Mouse (Mus musculus) midbrain, embryonic 12.5 days (tissue): ENCODE data around the gene Commd1. TPM values are rescaled to one million over a fixed set of nuclear protein-coding genes. Genes with fewer than 3 reads are reported as not detected.
A peak's percentile ranks its signal among the peaks of the same experiment; 100 is the strongest.

ENCODE experiments used
- ATAC-seq: fragments of 200-750 bp; cut with Nextera tagmentation; 2 replicates; pipeline ENCODE4 v1.8.0; 2017; ENCODE audit warnings: low read depth, moderate TSS enrichment, moderate library complexity; ENCODE audit not compliant: low FRiP score
- H3K27ac ChIP-seq: fragments of 300-500 bp; sonication (generic); replicated peaks from 2 replicates; pipeline ENCODE4 v1.5.1; 2016; ENCODE audit warnings: mild to moderate bottlenecking
- H3K27me3 ChIP-seq: fragments of 300-500 bp; sonication (generic); 2 replicates; pipeline ENCODE4 v1.6.1; 2016; ENCODE audit warnings: mild to moderate bottlenecking
- H3K36me3 ChIP-seq: fragments of 300-500 bp; sonication (generic); 2 replicates; pipeline ENCODE4 v1.6.1; 2016
- H3K4me1 ChIP-seq: fragments of 300-500 bp; sonication (generic); 2 replicates; pipeline ENCODE4 v1.6.1; 2016
- H3K4me2 ChIP-seq: fragments of 300-500 bp; sonication (generic); replicated peaks from 2 replicates; pipeline ENCODE4 v1.6.1; 2016; ENCODE audit warnings: mild to moderate bottlenecking, moderate library complexity
- H3K4me3 ChIP-seq: fragments of 300-500 bp; sonication (generic); 2 replicates; pipeline ENCODE4 v1.5.1; 2016; ENCODE audit warnings: mild to moderate bottlenecking
- H3K9ac ChIP-seq: fragments of 300-500 bp; sonication (generic); replicated peaks from 2 replicates; pipeline ENCODE4 v1.6.1; 2016; ENCODE audit warnings: mild to moderate bottlenecking, moderate library complexity
- H3K9me3 ChIP-seq: fragments of 300-500 bp; sonication (generic); 2 replicates; pipeline ENCODE4 v1.6.1; 2016; ENCODE audit warnings: mild to moderate bottlenecking
- WGBS: fragments of 180-500 bp; shearing (Covaris S2); methylation state at CpG from one replicate; pipeline ENCODE4 v1.1.7; 2016; 5-methylcytosine and 5-hydroxymethylcytosine counted together
- polyA plus RNA-seq: library from polyadenylated mRNA; unstranded; fragments of >200 nt; fragmentation: Nextera tagmentation; extraction: Ambion mirVana; gene quantifications from 2 replicates; pipeline ENCODE4 v1.2.1, GENCODE M21; 2016

Commd1 gene
- polyA plus RNA-seq, 1 experiment from 2014 or later: 349 TPM

DNA sequence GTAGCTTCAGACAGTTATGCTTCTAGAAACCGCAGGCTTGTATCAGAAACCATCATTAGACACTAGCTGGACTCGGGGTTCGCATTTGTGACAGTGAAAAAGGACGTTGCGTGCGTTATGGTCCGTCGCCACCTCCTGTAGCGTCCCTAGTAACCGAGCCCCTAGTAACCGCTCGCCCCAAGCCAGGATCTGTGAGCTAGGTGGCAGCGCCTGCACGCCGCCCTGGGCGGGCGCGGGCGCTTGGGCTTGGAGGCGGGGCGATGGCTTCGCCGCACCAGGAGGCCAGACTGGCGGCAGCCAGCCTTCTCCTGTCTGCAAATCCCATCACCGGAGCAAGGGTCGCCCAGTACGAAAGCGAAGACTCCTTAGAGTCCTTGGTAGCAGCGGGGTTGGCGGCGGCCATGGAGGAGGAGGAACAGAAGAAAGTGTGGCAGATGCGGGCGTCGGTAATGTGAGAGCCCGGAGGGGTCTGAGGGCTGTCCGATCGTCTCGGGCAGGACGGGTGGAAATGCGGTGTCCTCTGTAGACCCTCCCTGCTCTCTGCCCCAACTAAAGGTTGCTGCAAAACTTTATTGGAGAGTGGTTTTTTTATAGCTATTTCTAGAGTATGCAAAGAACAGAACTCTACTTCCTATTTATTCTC lies 26.1 kb upstream of the Commd1 start:
- under 1% methylated on average over 40 of the region's 40 CpGs for WGBS
- no peaks in the 10 kb centered on the region for H3K9me3 ChIP-seq
- peak overlapping the region; percentile 66 for H3K9ac ChIP-seq
- ATAC-seq: peak; percentile 97
- H3K36me3 ChIP-seq: peaks cover 16% of the 10 kb centered on the region
- H3K4me3 ChIP-seq: peak overlapping the region; percentile 49
- H3K27ac ChIP-seq: peak overlapping the region; percentile 95
- H3K4me2 ChIP-seq: peak overlapping the region; percentile 68
- no peaks in the 10 kb centered on the region for H3K27me3 ChIP-seq
- peaks cover 4% of the 10 kb centered on the region; the same call in 1 of the 2 replicates for H3K4me1 ChIP-seq

DNA sequence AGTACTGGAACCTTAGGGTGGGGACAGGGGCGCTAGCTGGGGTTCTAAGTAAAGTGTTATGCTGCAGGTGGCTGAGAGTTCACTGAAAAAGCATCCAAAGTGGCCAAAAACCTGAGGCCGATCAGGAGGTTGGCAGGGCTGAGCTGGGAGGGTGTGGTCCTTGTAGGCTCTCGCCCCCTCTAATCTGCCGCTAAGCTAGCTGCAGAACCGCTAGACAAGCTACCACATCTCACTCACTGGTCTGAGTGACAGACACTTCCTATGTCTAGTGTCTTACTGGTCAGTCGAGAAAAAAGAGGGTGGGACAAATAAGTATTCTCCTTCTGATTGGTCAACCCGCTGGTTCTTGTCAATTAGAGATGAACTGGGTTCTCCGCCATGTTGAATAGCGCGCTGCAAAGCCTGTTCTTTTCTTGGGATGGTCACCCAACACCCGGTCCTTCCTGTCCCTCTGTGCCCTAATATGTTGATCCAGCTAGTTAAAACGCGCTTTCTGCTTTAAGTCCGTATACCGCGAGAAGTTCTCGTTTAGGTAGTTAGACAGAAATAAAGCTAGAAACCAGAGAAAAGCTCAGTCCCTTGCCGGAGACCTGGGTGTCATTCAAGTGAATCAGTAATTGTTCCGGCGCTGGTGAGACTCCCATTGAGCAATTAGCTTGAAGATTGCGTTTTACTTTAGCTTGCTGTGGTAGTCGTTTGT lies 25.4 kb upstream of the Commd1 start, which contains the start of gene Fam161a:
Gene Fam161a (plus strand): TSS at position 51 of the 700 bp plus-strand sequence.
- H3K4me1 ChIP-seq: peaks cover 4% of the 10 kb centered on the region; the same call in 1 of the 2 replicates
- under 1% methylated on average over 22 of the region's 22 CpGs for WGBS

DNA sequence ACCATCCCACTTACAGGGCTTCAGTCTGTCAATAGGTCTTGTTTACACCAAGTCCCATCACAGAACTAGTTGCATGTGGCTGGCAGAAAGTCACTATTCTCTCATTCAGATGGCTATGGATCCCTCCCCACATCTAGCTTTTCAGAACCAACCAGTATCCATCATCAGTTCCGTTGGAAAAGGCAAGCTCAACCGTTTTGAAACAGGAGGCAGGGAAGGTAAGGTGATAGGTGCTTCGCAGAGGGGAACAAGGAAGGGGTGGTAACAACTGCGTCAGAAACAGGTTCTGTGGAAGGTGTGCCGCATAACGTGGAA lies 24.9 kb upstream of the Commd1 start:
- Histone ChIP-seq H3K4me3 (peak overlapping the region; percentile 49), H3K4me1 (peaks cover 4% of the 10 kb centered on the region; the same call in 1 of the 2 replicates), H3K27ac (peak overlapping the region; percentile 95), H3K9me3 (no peaks in the 10 kb centered on the region), H3K27me3 (no peaks in the 10 kb centered on the region), H3K4me2 (peak overlapping the region; percentile 68), H3K9ac (peak overlapping the region; percentile 44), H3K36me3 (peaks cover 23% of the 10 kb centered on the region)
- WGBS: 9% methylated on average over 6 of the region's 6 CpGs
- ATAC-seq: peak; percentile 17; the same call in 1 of the 2 replicates

More for the DNA sequence above, 25.4 kb upstream of the Commd1 start, which contains the start of gene Fam161a:
- Histone ChIP-seq H3K27ac (peak within 1 kb of the TSS; percentile 95), H3K36me3 (peaks cover 18% of the 10 kb centered on the region), H3K4me2 (peak within 1 kb of the TSS; percentile 68), H3K27me3 (no peaks in the 10 kb centered on the region), H3K9me3 (no peaks in the 10 kb centered on the region), H3K9ac (peak within 1 kb of the TSS; percentile 66), H3K4me3 (peak within 1 kb of the TSS; percentile 49)
- ATAC-seq: peak; percentile 91

DNA sequence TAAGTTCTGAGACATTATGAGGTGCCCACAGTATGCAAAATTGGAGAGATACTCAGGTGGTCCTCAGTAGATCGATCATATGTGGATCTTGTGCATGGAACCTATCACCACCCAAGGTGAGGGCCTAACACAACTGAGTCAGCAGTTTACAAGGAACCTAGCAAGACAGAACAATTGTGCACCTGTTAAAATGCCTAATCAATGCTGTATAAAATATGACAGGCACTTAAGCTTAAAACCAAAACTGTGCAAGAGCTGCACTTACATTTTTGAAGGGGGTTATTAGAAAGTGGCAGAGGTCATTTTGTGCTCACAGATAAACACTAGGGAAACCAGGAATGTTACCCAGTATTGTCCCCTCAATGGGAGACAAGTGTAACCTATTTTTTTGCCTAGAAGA lies 23.1 kb upstream of the Commd1 start:
- no peak overlapping the region for H3K4me2 ChIP-seq
- ATAC-seq: no peak
- peaks cover 4% of the 10 kb centered on the region; the same call in 1 of the 2 replicates for H3K4me1 ChIP-seq
- 93% methylated on average over 1 of the region's 1 CpGs for WGBS
- no peak overlapping the region for H3K27ac ChIP-seq
- H3K4me3 ChIP-seq: no peak overlapping the region
- H3K9me3 ChIP-seq: no peaks in the 10 kb centered on the region
- H3K36me3 ChIP-seq: peaks cover 38% of the 10 kb centered on the region
- no peak overlapping the region for H3K9ac ChIP-seq
- no peaks in the 10 kb centered on the region for H3K27me3 ChIP-seq

DNA sequence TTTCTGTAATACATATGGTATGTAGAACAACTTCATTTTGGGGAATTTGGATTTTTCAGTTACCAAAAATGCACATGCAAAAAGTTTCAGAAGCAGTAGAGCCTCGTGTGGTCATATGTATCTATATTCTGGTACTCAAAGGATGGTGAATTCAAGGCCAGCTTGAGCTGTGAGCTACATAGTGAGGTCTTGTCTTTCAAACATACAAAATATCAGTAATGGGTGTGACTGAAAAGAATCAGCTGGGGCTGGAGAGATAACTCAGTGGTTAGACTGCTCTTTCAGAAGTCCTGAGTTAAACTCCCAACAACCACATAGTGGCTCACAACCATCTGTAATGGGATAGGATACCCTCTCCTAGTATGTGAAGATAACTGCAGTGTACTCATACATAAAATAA lies 16.1 kb upstream of the Commd1 start:
- Histone ChIP-seq H3K36me3 (peaks cover 82% of the 10 kb centered on the region), H3K4me2 (no peak overlapping the region), H3K27me3 (no peaks in the 10 kb centered on the region), H3K4me1 (no peaks in the 10 kb centered on the region), H3K9me3 (no peaks in the 10 kb centered on the region), H3K9ac (no peak overlapping the region), H3K4me3 (no peak overlapping the region), H3K27ac (no peak overlapping the region)
- no peak for ATAC-seq
- 92% methylated on average over 1 of the region's 1 CpGs for WGBS

DNA sequence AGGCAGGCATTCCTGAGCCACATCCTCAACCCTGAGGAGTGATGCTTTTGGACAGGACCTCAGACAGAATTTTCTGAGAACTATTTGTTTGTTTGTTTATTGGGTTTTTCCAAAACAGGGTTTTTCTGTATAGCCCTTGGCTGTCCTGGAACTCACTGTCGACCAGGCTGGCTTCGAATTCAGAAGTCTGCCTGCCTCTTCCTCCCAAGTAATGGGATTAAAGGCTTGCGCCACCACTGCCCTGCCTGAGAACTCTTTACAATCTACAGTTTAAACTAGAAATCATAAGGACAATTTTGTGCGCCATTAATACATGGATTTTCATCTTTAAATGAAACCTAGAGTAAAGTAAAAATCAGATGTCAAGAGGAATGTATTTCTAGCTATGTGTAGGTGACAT lies 13.3 kb upstream of the Commd1 start:
- Histone ChIP-seq H3K27ac (no peak overlapping the region), H3K4me3 (no peak overlapping the region), H3K9me3 (no peaks in the 10 kb centered on the region), H3K36me3 (peaks cover 61% of the 10 kb centered on the region), H3K4me2 (no peak overlapping the region), H3K4me1 (peaks cover 13% of the 10 kb centered on the region), H3K27me3 (no peaks in the 10 kb centered on the region), H3K9ac (no peak overlapping the region)
- WGBS: 94% methylated on average over 4 of the region's 4 CpGs
- no peak for ATAC-seq

DNA sequence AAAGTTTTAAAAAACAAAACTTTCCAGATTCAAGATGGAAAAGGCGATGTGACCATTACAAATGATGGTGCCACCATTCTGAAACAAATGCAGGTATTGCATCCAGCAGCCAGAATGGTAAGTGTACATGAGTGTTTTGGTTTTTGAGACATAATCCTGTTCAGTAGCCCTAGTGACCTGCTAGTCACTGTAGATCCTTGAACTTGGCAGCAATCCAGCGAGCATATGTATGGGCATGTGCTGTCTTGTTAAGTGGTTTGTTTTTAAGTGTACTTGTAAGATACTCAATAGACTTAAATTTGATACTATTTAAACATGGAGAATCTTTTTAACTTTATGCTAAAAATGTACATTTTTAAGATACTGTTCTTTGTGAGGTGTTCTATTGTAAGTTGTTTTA lies 12.1 kb upstream of the Commd1 start:
- 98% methylated on average over 2 of the region's 2 CpGs for WGBS
- Histone ChIP-seq H3K36me3 (peaks cover 50% of the 10 kb centered on the region), H3K4me2 (no peak overlapping the region), H3K4me1 (peaks cover 18% of the 10 kb centered on the region), H3K9me3 (no peaks in the 10 kb centered on the region), H3K9ac (no peak overlapping the region), H3K4me3 (no peak overlapping the region), H3K27ac (no peak overlapping the region), H3K27me3 (no peaks in the 10 kb centered on the region)
- no peak for ATAC-seq

DNA sequence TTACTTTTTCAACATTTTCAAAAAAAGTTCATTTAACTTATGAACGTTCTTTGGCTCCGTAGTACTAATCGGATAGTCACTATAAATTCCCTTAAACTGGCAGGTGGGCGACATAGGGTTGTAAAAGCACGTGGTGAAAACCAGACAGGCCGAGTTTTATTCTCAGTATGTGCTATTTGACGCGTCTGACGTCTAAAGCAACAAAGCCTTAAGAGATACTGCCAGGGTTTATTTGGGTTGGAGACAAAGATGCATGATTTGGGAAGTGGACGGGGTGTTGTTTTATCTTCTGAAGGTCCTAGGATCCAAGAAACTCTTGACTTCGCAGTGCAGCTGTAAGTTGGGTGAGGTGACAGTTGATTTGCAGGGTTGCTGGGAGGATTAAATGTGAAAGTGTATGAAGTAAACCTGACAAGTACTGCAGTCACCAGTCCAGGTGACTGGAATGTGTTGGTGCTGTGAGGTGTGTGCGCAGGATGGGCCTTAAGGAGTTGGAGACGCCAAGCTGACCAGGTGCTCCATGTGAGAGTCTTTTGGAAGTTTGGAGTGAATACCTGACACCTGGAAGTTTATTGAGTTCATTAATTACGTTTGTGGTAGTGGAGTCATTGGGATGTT lies 9.1 kb upstream of the Commd1 start:
- H3K9me3 ChIP-seq: no peaks in the 10 kb centered on the region
- H3K9ac ChIP-seq: peak overlapping the region; percentile 88
- no peak for ATAC-seq
- peak overlapping the region; percentile 88 for H3K4me3 ChIP-seq
- H3K27me3 ChIP-seq: no peaks in the 10 kb centered on the region
- WGBS: 11% methylated on average over 14 of the region's 14 CpGs
- H3K4me2 ChIP-seq: peak overlapping the region; percentile 97
- H3K27ac ChIP-seq: no peak overlapping the region
- peaks cover 18% of the 10 kb centered on the region for H3K4me1 ChIP-seq
- peaks cover 27% of the 10 kb centered on the region for H3K36me3 ChIP-seq

DNA sequence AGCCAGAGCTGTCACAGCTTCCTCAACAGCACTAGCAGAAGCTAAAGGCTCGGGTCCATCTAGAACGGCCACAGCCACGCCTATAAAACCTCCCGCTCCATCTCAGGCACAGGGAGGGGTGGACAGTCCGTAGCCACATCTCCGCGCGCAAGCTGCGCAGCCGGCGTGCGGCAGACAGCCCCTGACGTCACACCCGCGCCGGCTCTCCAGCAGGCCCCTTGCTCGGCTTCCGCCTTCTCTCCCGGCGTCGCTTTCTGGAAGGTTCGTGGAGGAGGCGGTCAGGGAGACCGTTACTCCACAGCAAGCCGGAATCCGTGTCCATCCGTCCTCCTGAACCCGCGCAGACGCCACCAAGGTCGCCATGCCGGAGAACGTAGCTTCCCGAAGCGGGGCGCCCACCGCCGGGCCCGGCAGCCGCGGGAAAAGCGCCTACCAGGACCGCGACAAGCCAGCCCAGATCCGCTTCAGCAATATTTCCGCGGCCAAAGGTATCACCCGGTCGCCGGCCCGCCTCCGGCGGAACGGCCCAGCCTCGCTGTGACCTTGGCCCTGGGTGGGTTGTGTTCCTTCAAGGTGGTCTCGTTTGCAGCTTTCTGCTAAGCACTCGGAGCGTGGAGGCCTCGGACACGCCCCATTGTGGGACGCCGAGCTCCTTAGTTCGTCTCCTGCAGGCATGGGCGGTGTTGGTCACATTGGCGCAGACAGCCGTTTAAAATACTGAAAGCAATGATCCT lies 8.4 kb upstream of the Commd1 start, which contains the start of gene Cct4:
Gene Cct4 (plus strand): TSS at position 127 of the 734 bp plus-strand sequence.
- Histone ChIP-seq H3K4me3 (peak within 1 kb of the TSS; percentile 88), H3K27ac (peak within 1 kb of the TSS; percentile 93), H3K9ac (peak within 1 kb of the TSS; percentile 88), H3K4me1 (peaks cover 18% of the 10 kb centered on the region), H3K9me3 (no peaks in the 10 kb centered on the region), H3K4me2 (peak within 1 kb of the TSS; percentile 97), H3K27me3 (no peaks in the 10 kb centered on the region), H3K36me3 (peaks cover 21% of the 10 kb centered on the region)
- peak; percentile 97 for ATAC-seq
- under 1% methylated on average over 66 of the region's 66 CpGs for WGBS

DNA sequence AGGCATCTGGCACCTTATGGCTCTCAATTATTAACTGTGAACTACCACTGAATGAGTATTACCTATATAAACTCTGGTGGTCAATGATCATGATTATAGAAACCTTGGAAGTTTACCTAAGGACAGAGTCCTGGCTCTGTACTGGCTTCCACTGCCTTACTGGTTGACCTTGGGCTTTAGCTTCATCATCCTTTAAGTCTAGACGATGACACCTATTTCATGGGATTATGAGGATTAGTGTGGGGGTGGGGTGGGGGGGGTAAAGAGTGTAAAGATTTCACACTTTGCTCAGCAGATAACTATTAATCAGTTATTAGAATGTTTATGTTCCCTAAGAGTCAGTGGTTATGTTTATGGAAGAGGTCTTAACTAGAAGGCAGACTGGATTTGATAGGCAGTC lies 7.6 kb upstream of the Commd1 start:
- H3K9ac ChIP-seq: peak overlapping the region; percentile 55; the same call in 1 of the 2 replicates
- 39% methylated on average over 1 of the region's 1 CpGs for WGBS
- H3K9me3 ChIP-seq: no peaks in the 10 kb centered on the region
- H3K27ac ChIP-seq: peak overlapping the region; percentile 93
- H3K36me3 ChIP-seq: peaks cover 13% of the 10 kb centered on the region
- H3K4me2 ChIP-seq: peak overlapping the region; percentile 97
- H3K4me1 ChIP-seq: peaks cover 18% of the 10 kb centered on the region
- H3K4me3 ChIP-seq: peak overlapping the region; percentile 88
- no peaks in the 10 kb centered on the region for H3K27me3 ChIP-seq
- ATAC-seq: no peak

DNA sequence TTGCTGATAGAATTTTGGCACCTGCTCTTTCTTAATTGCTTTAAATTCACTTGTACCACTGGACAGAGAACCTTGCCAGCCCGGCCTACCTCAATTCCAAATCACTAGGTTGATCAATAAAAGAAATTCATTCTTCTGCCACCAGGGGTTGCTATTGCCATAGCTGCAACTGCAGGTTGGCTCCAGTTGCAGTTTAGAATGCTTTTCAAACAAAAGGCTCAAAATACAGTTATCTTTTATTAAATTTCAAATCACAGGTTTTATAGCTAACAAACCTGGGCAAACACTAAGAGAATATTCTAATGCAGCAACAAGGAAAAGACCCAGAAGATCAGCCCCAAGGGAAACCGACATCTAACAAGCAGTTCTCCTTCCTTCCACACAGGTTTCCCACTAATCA lies 5.2 kb upstream of the Commd1 start:
- Histone ChIP-seq H3K9ac (no peak overlapping the region), H3K27me3 (no peaks in the 10 kb centered on the region), H3K4me1 (peaks cover 17% of the 10 kb centered on the region), H3K27ac (no peak overlapping the region), H3K4me3 (no peak overlapping the region), H3K36me3 (no peaks in the 10 kb centered on the region), H3K4me2 (no peak overlapping the region), H3K9me3 (no peaks in the 10 kb centered on the region)
- 53% methylated on average over 2 of the region's 2 CpGs for WGBS
- no peak for ATAC-seq
